Mouse (Mus musculus) cortical plate, adult 2 months (tissue): Measurements from ENCODE around the gene Klhl40.

Experiments
- CTCF ChIP-seq: fragments of 200-500 bp; IDR thresholded peaks from 2 replicates; pipeline ENCODE4 v1.5.1; 2011; ENCODE audit warnings: mild to moderate bottlenecking, control low read depth, low read length; ENCODE audit not compliant: insufficient read depth; ENCODE audit errors: extremely low read depth
- POLR2A ChIP-seq: fragments of 200-500 bp; IDR thresholded peaks from 2 replicates; pipeline ENCODE4 v1.6.1; 2011; ENCODE audit warnings: mild to moderate bottlenecking, low read length, control low read depth; ENCODE audit not compliant: insufficient read depth; ENCODE audit errors: extremely low read depth

- no peak for TF ChIP-seq CTCF
- peak; percentile 22; the same call in 1 of the 2 replicates for TF ChIP-seq POLR2A
These were observed 20.0 kb upstream of the Klhl40 start for GRCm38 (mm10) chr9:121757432-121757831.
